Mouse (Mus musculus): ENCODE data around the gene Phlda3. TPM values are rescaled to one million over a fixed set of nuclear protein-coding genes. Genes with fewer than 3 reads are reported as not detected.
A peak's percentile ranks its signal among the peaks of the same experiment; 100 is the strongest.

Gene Phlda3
- 10 to 100 TPM; 13.2 to 13.9 TPM for total RNA-seq (2021)
- long read RNA-seq, transcript Phlda3-201 (2 exons, 1,435 nt), result major isoform, 22 of 24 reads
- long read RNA-seq, partial matches to known transcripts, result 0 of 24 reads
- long read RNA-seq, other reads (novel, unspliced or antisense), result 2 of 24 reads

GRCm38 (mm10) chr1:135765645-135766591 is at the start of gene Phlda3:
Gene Phlda3 (plus strand): TSS chr1:135766119.
- peak in 1 of 2 experiments; percentile 60 for DNase-seq (ENCODE audit: low spot score in 2 of 2)

GRCm38 (mm10) chr1:135719486-135719885 is 46.4 kb upstream of the Phlda3 start:
- peak in 1 of 2 experiments; percentile 82 for DNase-seq (ENCODE audit: low spot score in 2 of 2)

GRCm38 (mm10) chr1:135719983-135720382 is 45.9 kb upstream of the Phlda3 start, which contains the start of gene Csrp1:
Gene Csrp1 (plus strand): TSS chr1:135720061.
- no peak for DNase-seq (ENCODE audit: low spot score in 2 of 2)

GRCm38 (mm10) chr1:135723016-135723415 is 42.9 kb upstream of the Phlda3 start:
- no peak for DNase-seq (ENCODE audit: low spot score in 2 of 2)

GRCm38 (mm10) chr1:135724134-135724533 is 41.8 kb upstream of the Phlda3 start:
- no peak for DNase-seq (ENCODE audit: low spot score in 2 of 2)

GRCm38 (mm10) chr1:135725324-135725723 is 40.6 kb upstream of the Phlda3 start:
- no peak for DNase-seq (ENCODE audit: low spot score in 2 of 2)

DNA sequence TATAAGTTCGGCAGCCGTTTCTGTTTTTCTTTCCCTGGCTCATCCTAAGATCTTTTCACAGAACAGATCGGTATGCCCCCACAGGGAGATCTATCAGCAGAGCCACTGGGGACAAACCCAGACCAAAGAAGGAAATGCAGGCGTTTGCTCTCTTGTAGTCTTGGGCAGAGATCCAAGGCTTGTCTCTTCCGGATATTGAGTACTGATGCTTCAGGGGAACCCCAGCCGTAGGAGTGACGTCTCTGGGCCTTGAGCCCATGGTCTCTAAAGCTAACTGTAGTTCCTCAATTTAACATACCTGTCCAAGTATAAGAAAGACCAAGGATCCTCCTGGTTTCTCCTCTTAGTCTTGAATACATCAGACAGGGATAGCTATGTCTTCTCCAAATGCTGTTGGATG is 40.0 kb upstream of the Phlda3 start:
- DNase-seq (ENCODE audit: low spot score in 2 of 2), result no peak

GRCm38 (mm10) chr1:135728631-135729366 is 37.1 kb upstream of the Phlda3 start:
- peak; percentile 65 to 86 for DNase-seq (ENCODE audit: low spot score in 2 of 2)

DNA sequence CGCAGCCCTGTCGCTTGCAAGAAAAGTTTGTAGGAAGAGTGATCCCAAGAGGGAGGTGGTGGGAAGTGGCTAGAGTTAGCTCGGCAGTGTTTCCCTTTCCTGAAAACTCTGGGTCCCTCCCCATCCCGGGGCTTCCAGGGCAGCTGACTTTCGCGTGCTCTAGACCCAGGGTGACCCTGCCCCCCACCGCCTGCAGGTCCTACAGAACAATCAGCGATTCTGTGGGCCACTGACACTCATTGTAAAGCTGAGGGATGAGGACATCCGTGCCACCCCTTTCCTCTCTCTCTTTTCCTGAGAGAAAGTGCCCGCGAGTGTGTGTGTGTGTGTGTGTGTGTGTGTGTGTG is 36.6 kb upstream of the Phlda3 start:
- DNase-seq (ENCODE audit: low spot score in 2 of 2), result peak in 1 of 2 experiments; percentile 60

GRCm38 (mm10) chr1:135729821-135730220 is 36.1 kb upstream of the Phlda3 start:
- DNase-seq (ENCODE audit: low spot score in 2 of 2), result no peak

GRCm38 (mm10) chr1:135730296-135730695 is 35.6 kb upstream of the Phlda3 start:
- no peak for DNase-seq (ENCODE audit: low spot score in 2 of 2)

GRCm38 (mm10) chr1:135731393-135731792 is 34.5 kb upstream of the Phlda3 start:
- no peak for DNase-seq (ENCODE audit: low spot score in 2 of 2)

- DNase-seq (ENCODE audit: low spot score in 2 of 2), result no peak
Observed at GRCm38 (mm10) chr1:135731897-135732684, 33.8 kb upstream of the Phlda3 start.

- DNase-seq (ENCODE audit: low spot score in 2 of 2), result peak; percentile 43 to 79
Observed at GRCm38 (mm10) chr1:135734225-135734937, 31.5 kb upstream of the Phlda3 start.

DNA sequence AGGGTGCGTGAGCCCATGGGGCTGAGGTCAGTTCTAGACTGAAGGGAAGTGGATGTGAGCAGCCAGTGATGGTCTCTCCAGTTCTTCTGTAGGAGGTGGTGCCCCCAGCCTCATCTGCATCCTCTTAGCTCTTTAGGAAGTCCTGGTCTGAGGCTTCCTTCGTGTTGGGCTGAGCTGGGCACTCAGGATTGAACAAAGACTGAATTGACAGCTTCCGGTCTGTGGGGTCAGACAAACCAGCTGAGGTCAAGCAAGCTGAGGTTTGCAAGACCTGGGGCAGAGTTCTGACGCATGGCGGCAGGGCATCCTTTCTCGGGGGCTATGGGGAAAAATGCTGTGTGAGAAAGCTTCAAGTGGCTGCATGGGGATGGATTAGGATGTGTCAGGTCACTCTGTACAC is 30.5 kb upstream of the Phlda3 start:
- no peak for DNase-seq (ENCODE audit: low spot score in 2 of 2)

GRCm38 (mm10) chr1:135744987-135745386 is 20.9 kb upstream of the Phlda3 start:
- no peak for DNase-seq (ENCODE audit: low spot score in 2 of 2)

GRCm38 (mm10) chr1:135746248-135746647 is 19.7 kb upstream of the Phlda3 start:
- DNase-seq (ENCODE audit: low spot score in 2 of 2), result no peak

GRCm38 (mm10) chr1:135752737-135753348 is 13.1 kb upstream of the Phlda3 start:
- peak; percentile 84 to 96 for DNase-seq (ENCODE audit: low spot score in 2 of 2)

- DNase-seq (ENCODE audit: low spot score in 2 of 2), result no peak
Observed at GRCm38 (mm10) chr1:135755287-135755686, 10.6 kb upstream of the Phlda3 start.

GRCm38 (mm10) chr1:135755913-135756312 is 10.0 kb upstream of the Phlda3 start:
- no peak for DNase-seq (ENCODE audit: low spot score in 2 of 2)
